Mouse (Mus musculus) C3H10T1/2 (cell line): ENCODE measurements around the gene Slc35c2. TPM values are rescaled to one million over a fixed set of nuclear protein-coding genes. Genes with fewer than 3 reads are reported as not detected.

Source experiments
- polyA plus RNA-seq, 2 experiments: library from polyadenylated mRNA; unstranded; fragments of >200 nt; fragmentation: generic; extraction: Trizol; gene quantifications; one replicate each; pipeline ENCODE4 v1.2.1; 2012; ENCODE audit warnings: missing spikeins in 2 of 2

The Slc35c2 gene
- polyA plus RNA-seq: 10 to 100 TPM; 30.7 to 44.5 TPM

DNA sequence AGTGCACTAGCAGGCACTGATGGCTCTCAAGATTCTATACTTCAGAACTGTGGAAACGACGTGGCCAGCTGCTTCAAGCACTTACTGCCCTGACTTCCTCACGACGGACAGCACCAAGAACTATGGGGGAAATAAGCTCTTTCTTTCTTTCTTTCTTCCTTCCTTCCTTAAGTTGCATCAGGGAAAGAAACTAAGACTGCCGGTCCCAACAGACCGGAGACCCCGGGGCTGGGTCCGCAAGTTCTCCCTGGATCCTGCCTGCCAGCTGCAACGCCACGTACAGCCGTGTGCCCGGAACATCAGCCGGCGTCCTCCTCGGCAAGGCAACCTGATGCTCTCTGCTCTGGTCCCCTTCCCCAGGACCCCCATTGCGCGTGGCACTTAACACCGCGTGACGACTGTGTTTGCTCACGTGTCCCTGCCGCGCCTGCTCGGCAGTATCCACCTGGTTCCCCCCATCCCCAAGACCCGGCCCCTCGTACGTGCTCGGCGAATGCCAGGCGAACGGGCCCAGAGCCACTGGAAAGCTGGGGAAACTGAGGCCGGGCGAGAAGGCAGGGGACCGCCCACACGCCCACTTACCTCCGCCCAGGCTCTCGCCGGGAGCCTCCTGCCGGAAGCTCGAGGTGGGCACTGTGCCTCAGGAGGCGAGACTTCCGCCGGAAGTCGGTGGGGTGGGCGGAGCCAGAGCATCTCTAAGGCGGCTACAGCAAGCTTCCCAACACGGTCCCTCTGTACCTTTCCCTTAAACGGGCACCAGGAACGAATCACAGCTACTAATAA is at the start of gene Slc35c2:
Gene Slc35c2, minus strand, starts transcription at position 668 of the 783 bp plus-strand sequence.

DNA sequence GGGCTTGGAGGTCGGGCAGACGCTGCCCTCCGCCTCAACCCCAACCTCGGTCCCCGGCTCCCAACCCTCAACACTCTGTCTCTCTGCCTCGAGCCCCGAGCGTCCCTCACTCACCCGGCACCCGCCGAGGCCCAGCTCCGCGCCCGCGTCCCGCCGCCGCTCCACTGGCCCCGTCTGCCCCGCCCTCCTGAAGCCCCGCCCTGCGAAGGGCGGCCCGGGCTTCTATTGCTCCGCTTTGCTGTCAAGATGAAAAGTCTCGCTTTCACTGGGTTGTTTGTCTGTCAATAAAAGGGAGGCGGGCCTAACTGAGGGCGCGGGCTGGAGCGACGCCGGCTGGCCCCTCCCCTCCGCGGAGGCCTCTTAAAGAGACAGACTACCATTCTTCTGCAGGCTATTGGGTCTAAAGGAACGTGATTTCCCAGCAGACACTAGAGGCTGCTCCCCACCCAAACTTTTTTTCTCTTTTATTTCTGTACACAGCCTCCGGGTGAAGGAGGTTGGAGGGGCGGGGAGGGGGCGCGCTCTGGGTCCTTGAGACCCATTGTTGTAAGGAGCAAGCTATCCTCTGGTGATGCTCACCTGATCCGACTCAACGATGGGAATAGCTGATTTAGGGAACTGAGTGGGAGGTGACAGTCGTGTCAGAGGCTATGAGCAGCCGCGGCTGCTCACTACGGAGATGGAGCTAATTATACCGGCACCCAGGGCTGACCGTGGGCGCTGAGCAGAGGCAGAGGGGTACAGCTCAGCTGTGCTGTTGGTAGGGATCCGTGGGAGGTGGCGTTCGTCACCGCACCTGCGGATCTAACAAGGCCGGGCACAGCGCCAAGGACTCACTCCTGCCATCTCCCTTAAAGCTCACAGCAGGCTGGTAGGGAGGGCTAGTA is 38.9 kb upstream of the Slc35c2 start, which contains the start of gene Elmo2:
Gene Elmo2, minus strand, starts transcription at position 176 of the 887 bp plus-strand sequence.

DNA sequence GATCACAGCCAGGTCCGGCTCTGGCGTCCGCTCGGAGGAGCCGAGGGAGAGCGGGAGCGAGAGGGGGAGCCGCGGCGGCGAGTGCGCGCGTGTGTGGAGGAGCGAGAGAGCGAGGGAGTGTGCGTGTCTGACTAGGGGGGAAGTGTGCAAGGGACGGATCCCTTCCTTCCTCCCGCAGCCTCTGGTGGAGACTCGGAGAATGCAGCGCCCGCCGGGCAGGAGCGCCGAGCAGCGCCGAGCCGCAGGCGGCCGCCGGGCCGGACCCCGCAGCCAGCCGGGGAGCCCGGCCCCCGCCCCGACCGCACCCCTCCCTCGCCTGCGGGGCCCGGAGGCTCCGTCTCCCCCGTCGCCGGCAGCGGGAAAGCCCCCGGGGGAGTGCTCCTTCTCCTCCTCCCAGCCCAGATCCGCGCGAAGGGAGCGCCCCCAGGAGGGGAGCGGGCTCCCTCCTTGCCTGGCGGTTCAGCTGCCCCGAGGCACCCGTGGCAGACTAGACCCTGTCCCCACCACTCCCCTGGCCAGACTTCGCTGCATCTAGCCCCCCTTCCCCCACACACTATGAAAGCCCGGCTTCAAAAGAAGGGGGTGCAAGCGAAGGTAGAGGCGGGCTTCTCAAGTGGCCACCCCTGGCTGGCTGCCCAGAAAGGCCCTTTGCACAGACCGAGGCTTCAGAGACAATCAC is 52.9 kb downstream of the Slc35c2 start, which contains the start of gene Cdh22:
Gene Cdh22, minus strand, starts transcription at position 241 of the 679 bp plus-strand sequence.

Other genes with a start within 250 kb of the Slc35c2 start
- gene Cd40, start 232.2 kb downstream of the Slc35c2 start, polyA plus RNA-seq: not detected
- not detected for gene 1700025C18Rik, start 197.1 kb downstream of the Slc35c2 start, polyA plus RNA-seq
- gene Cdh22, start 53.0 kb downstream of the Slc35c2 start, polyA plus RNA-seq: not detected
- 10 to 100 TPM in 1 of 2 experiments, 1 to 10 TPM in 1; 9.2 to 25.4 TPM for gene Elmo2, start 38.6 kb upstream of the Slc35c2 start, polyA plus RNA-seq
- not detected for gene Zfp663, start 80.9 kb upstream of the Slc35c2 start, polyA plus RNA-seq
- 1 to 10 TPM in 1 of 2 experiments, under 1 TPM in 1; 0.15 to 2.1 TPM for gene Zfp334, start 100.4 kb upstream of the Slc35c2 start, polyA plus RNA-seq
- gene Ocstamp, start 112.5 kb upstream of the Slc35c2 start, polyA plus RNA-seq: not detected
- under 1 TPM in 1 of 2 experiments, not detected in 1; 0.02 TPM for gene Slc13a3, start 185.4 kb upstream of the Slc35c2 start, polyA plus RNA-seq
- 10 to 100 TPM; 10.6 to 18.6 TPM for gene Trp53rka, start 205.5 kb upstream of the Slc35c2 start, polyA plus RNA-seq
- 1 to 10 TPM in 1 of 2 experiments, under 1 TPM in 1; 0.09 to 1.8 TPM for gene Slc2a10, start 215.9 kb upstream of the Slc35c2 start, polyA plus RNA-seq